Mouse (Mus musculus) left cerebral cortex, postnatal 25 days (tissue): Measurements from ENCODE around the gene Gcnt1. TPM values are rescaled to one million over a fixed set of nuclear protein-coding genes. Genes with fewer than 3 reads are reported as not detected.

ENCODE experiments used
- DNase-seq, 2 experiments: peaks; one replicate each; pipeline ENCODE4 v3.0.0; 2022; ENCODE audit warnings: low spot score in 2 of 2, mixed read lengths in 1 of 2
- intact Hi-C: fragments of 180-260 bp; cut with DNase I; formaldehyde crosslinking; loops from one replicate; pipeline ENCODE4 v1.15.1; 2025
- total RNA-seq, 2 experiments: library from RNA; stranded (reverse); gene quantifications; 2 replicates each; pipeline ENCODE4 v1.2.3; 2021

Gene Gcnt1
- total RNA-seq: 1 to 10 TPM; 2.0 to 2.3 TPM

GRCm38 (mm10) chr19:17372701-17373100 is at the start of gene Gcnt1:
Gene Gcnt1 (minus strand): TSS chr19:17372844.
- no peak for DNase-seq
- intact Hi-C loops: no loop called here

GRCm38 (mm10) chr19:17417855-17418254 is 45.2 kb upstream of the Gcnt1 start:
- no peak for DNase-seq
- intact Hi-C loops: no loop called here

- no peak for DNase-seq
- intact Hi-C loops: no loop called here
Observed at GRCm38 (mm10) chr19:17412915-17413459, 40.3 kb upstream of the Gcnt1 start.

GRCm38 (mm10) chr19:17410465-17411065 is 37.9 kb upstream of the Gcnt1 start:
- intact Hi-C loops: no loop called here
- no peak for DNase-seq

GRCm38 (mm10) chr19:17409351-17409750 is 36.7 kb upstream of the Gcnt1 start:
- no peak for DNase-seq
- intact Hi-C loops: no loop called here

GRCm38 (mm10) chr19:17408591-17408990 is 35.9 kb upstream of the Gcnt1 start:
- DNase-seq: no peak
- intact Hi-C loops: no loop called here

- no peak for DNase-seq
- intact Hi-C loops: no loop called here
Observed at GRCm38 (mm10) chr19:17406823-17407222, 34.2 kb upstream of the Gcnt1 start.

GRCm38 (mm10) chr19:17403175-17403574 is 30.5 kb upstream of the Gcnt1 start:
- intact Hi-C loops: no loop called here
- DNase-seq: no peak

- intact Hi-C loops: no loop called here
- DNase-seq: no peak
Observed at GRCm38 (mm10) chr19:17400571-17400970, 27.9 kb upstream of the Gcnt1 start.

GRCm38 (mm10) chr19:17399965-17400364 is 27.3 kb upstream of the Gcnt1 start:
- intact Hi-C loops: no loop called here
- no peak for DNase-seq

GRCm38 (mm10) chr19:17397922-17398321 is 25.3 kb upstream of the Gcnt1 start:
- no peak for DNase-seq
- intact Hi-C loops: no loop called here

- no peak for DNase-seq
- intact Hi-C loops: no loop called here
Observed at GRCm38 (mm10) chr19:17396802-17397201, 24.2 kb upstream of the Gcnt1 start.

- intact Hi-C loops: no loop called here
- peak; percentile 88 to 92 for DNase-seq
Observed at GRCm38 (mm10) chr19:17393841-17394591, 21.4 kb upstream of the Gcnt1 start, which contains the start of gene Rfk. Gene Rfk (plus strand): TSS chr19:17394043.

GRCm38 (mm10) chr19:17392866-17393265 is 20.2 kb upstream of the Gcnt1 start:
- intact Hi-C loops: no loop called here
- no peak for DNase-seq

- DNase-seq: peak; percentile 22 to 46
- intact Hi-C loops: loop anchor here (1.0 to 10.0 kb wide), 3 partner anchors 264 to 584 kb away; no protein-coding TSS in a partner anchor
Observed at GRCm38 (mm10) chr19:17388404-17388803, 15.8 kb upstream of the Gcnt1 start.

- DNase-seq: no peak
- intact Hi-C loops: loop anchor here (10.0 kb wide), 2 partner anchors 492 to 582 kb away; no protein-coding TSS in a partner anchor
Observed at GRCm38 (mm10) chr19:17386424-17386823, 13.8 kb upstream of the Gcnt1 start.

GRCm38 (mm10) chr19:17385426-17385825 is 12.8 kb upstream of the Gcnt1 start:
- no peak for DNase-seq
- intact Hi-C loops: loop anchor here (10.0 kb wide), 2 partner anchors 491 to 581 kb away; no protein-coding TSS in a partner anchor

GRCm38 (mm10) chr19:17385022-17385421 is 12.4 kb upstream of the Gcnt1 start:
- intact Hi-C loops: loop anchor here (10.0 kb wide), 2 partner anchors 490 to 580 kb away; no protein-coding TSS in a partner anchor
- no peak for DNase-seq

- DNase-seq: peak; percentile 12 to 49
- intact Hi-C loops: loop anchor here (10.0 kb wide), 2 partner anchors 488 to 578 kb away; no protein-coding TSS in a partner anchor
Observed at GRCm38 (mm10) chr19:17382807-17383397, 10.3 kb upstream of the Gcnt1 start.

GRCm38 (mm10) chr19:17380549-17380948 is 7.9 kb upstream of the Gcnt1 start:
- DNase-seq: no peak
- intact Hi-C loops: loop anchor here (10.0 kb wide), 2 partner anchors 486 to 576 kb away; no protein-coding TSS in a partner anchor
